Mouse (Mus musculus) MEL (cell line): ENCODE results near the gene Ildr1. TPM values are rescaled to one million over a fixed set of nuclear protein-coding genes. Genes with fewer than 3 reads are reported as not detected.

Source experiments
- DNase-seq: peaks from one replicate; pipeline ENCODE4 v3.0.0; 2011; ENCODE audit warnings: low read depth, low spot score
- H3K27ac ChIP-seq: 2 replicates; pipeline ENCODE4 v1.5.1; 2012; ENCODE audit warnings: low read depth, mild to moderate bottlenecking, control low read depth, low read length, moderate library complexity; ENCODE audit not compliant: control insufficient read depth
- H3K27me3 ChIP-seq, 2 experiments: fragments of 150-350 bp in 1 of 2; sonication (generic) in 1 of 2; 2 replicates each; pipeline ENCODE4 v1.6.1; 2012; ENCODE audit warnings: low read length in 2 of 2, mild to moderate bottlenecking in 2 of 2, improper control_type of control experiment in 1 of 2, moderate library complexity in 1 of 2; ENCODE audit not compliant: insufficient read depth in 2 of 2, control insufficient read depth in 1 of 2
- H3K36me3 ChIP-seq, 2 experiments: 2 replicates each; pipeline ENCODE4 v1.6.1; 2012 to 2014; ENCODE audit warnings: low read length in 2 of 2, improper control_type of control experiment in 1 of 2, inconsistent platforms in 1 of 2, mild to moderate bottlenecking in 1 of 2; ENCODE audit not compliant: insufficient read depth in 2 of 2, control insufficient read depth in 1 of 2
- H3K4me1 ChIP-seq, 2 experiments: fragments of 150-350 bp in 1 of 2; sonication (generic) in 1 of 2; 2 replicates each; pipeline ENCODE4 v1.6.1; 2012; ENCODE audit warnings: low read length in 2 of 2, improper control_type of control experiment in 1 of 2, mild to moderate bottlenecking in 1 of 2; ENCODE audit not compliant: insufficient read depth in 2 of 2, control insufficient read depth in 1 of 2
- H3K4me3 ChIP-seq, 2 experiments: fragments of 150-350 bp in 1 of 2; sonication (generic) in 1 of 2; 2 replicates each; pipeline ENCODE4 v1.5.1; 2012; ENCODE audit warnings: low read depth in 2 of 2, low read length in 2 of 2, mild to moderate bottlenecking in 2 of 2, moderate library complexity in 2 of 2, control low read depth in 1 of 2, improper control_type of control experiment in 1 of 2; ENCODE audit not compliant: control insufficient read depth in 1 of 2, insufficient read depth in 1 of 2
- H3K79me2 ChIP-seq: 2 replicates; pipeline ENCODE4 v1.6.1; 2012; ENCODE audit warnings: mild to moderate bottlenecking, low read length, moderate library complexity; ENCODE audit not compliant: control insufficient read depth, poor library complexity, insufficient read depth
- H3K9ac ChIP-seq: 2 replicates; pipeline ENCODE4 v1.6.1; 2012; ENCODE audit warnings: low read depth, mild to moderate bottlenecking, control low read depth, low read length, moderate library complexity; ENCODE audit not compliant: control insufficient read depth, poor library complexity, severe bottlenecking
- H3K9me3 ChIP-seq: fragments of 150-350 bp; sonication (generic); replicated peaks from 2 replicates; pipeline ENCODE4 v1.6.1; 2012; ENCODE audit warnings: mild to moderate bottlenecking, low read length, improper control_type of control experiment, moderate library complexity; ENCODE audit not compliant: insufficient read depth
- BHLHE40 ChIP-seq: IDR thresholded peaks from 2 replicates; pipeline ENCODE4 v1.6.1; 2012; ENCODE audit warnings: low read depth, mild to moderate bottlenecking, inconsistent platforms, low read length, improper control_type of control experiment, borderline replicate concordance
- ELF1 ChIP-seq: IDR thresholded peaks from 2 replicates; pipeline ENCODE4 v1.6.1; 2014; ENCODE audit warnings: low read depth, mild to moderate bottlenecking, inconsistent platforms, low read length, improper control_type of control experiment, moderate library complexity
- ETS1 ChIP-seq: IDR thresholded peaks from 2 replicates; pipeline ENCODE4 v1.6.1; 2012; ENCODE audit warnings: low read depth, mild to moderate bottlenecking, inconsistent platforms, low read length, improper control_type of control experiment, moderate library complexity
- GATA1 ChIP-seq: IDR thresholded peaks from 2 replicates; pipeline ENCODE4 v1.6.1; 2011; ENCODE audit warnings: low read depth, low read length, improper control_type of control experiment
- MAFK ChIP-seq: IDR thresholded peaks from 2 replicates; pipeline ENCODE4 v1.6.1; 2011; ENCODE audit warnings: low read depth, mild to moderate bottlenecking, low read length, improper control_type of control experiment, borderline replicate concordance
- MAX ChIP-seq: IDR thresholded peaks from 2 replicates; pipeline ENCODE4 v1.6.1; 2011; ENCODE audit warnings: low read length, improper control_type of control experiment
- MEF2A ChIP-seq: IDR thresholded peaks from 2 replicates; pipeline ENCODE4 v1.6.1; 2014; ENCODE audit warnings: low read depth, mild to moderate bottlenecking, inconsistent platforms, low read length, improper control_type of control experiment; ENCODE audit not compliant: poor library complexity, insufficient replicate concordance, severe bottlenecking; ENCODE audit errors: extremely low read depth
- MYC ChIP-seq: IDR thresholded peaks from 2 replicates; pipeline ENCODE4 v1.6.1; 2011; ENCODE audit warnings: low read depth, mild to moderate bottlenecking, low read length, improper control_type of control experiment, moderate library complexity
- POLR2A ChIP-seq, 2 experiments: IDR thresholded peaks; 2 replicates each; pipeline ENCODE4 v1.6.1; 2011 to 2012; ENCODE audit warnings: low read length in 2 of 2, mild to moderate bottlenecking in 2 of 2, control low read depth in 1 of 2, improper control_type of control experiment in 1 of 2, low read depth in 1 of 2, moderate library complexity in 1 of 2; ENCODE audit not compliant: control insufficient read depth in 1 of 2, insufficient read depth in 1 of 2, poor library complexity in 1 of 2
- POLR2AphosphoS5 ChIP-seq: IDR thresholded peaks from 2 replicates; pipeline ENCODE4 v1.6.1; 2012; ENCODE audit warnings: low read depth, borderline replicate concordance, mild to moderate bottlenecking, inconsistent platforms, low read length, moderate library complexity, mixed read lengths
- RCOR1 ChIP-seq: IDR thresholded peaks from 2 replicates; pipeline ENCODE4 v1.6.1; 2012; ENCODE audit warnings: low read depth, mild to moderate bottlenecking, inconsistent platforms, low read length, improper control_type of control experiment
- SIN3A ChIP-seq: IDR thresholded peaks from 2 replicates; pipeline ENCODE4 v1.6.1; 2012; ENCODE audit warnings: low read length, improper control_type of control experiment, inconsistent platforms
- SMC3 ChIP-seq: IDR thresholded peaks from 2 replicates; pipeline ENCODE4 v1.6.1; 2011; ENCODE audit warnings: low read depth, low read length, improper control_type of control experiment
- TAL1 ChIP-seq: IDR thresholded peaks from 2 replicates; pipeline ENCODE4 v1.6.1; 2012; ENCODE audit warnings: mild to moderate bottlenecking, inconsistent platforms, low read length, moderate library complexity, mixed read lengths
- TBP ChIP-seq: IDR thresholded peaks from 2 replicates; pipeline ENCODE4 v1.8.0; 2011; ENCODE audit warnings: low read depth, low read length, improper control_type of control experiment
- TCF12 ChIP-seq: IDR thresholded peaks from 2 replicates; pipeline ENCODE4 v1.6.1; 2014; ENCODE audit warnings: low read depth, mild to moderate bottlenecking, inconsistent platforms, low read length, improper control_type of control experiment, moderate library complexity
- UBTF ChIP-seq: IDR thresholded peaks from 2 replicates; pipeline ENCODE4 v1.6.1; 2012; ENCODE audit warnings: low read depth, mild to moderate bottlenecking, inconsistent platforms, low read length, improper control_type of control experiment, moderate library complexity, borderline replicate concordance; ENCODE audit not compliant: insufficient read depth
- ZC3H11A ChIP-seq: IDR thresholded peaks from 2 replicates; pipeline ENCODE4 v1.6.1; 2012; ENCODE audit warnings: low read depth, mild to moderate bottlenecking, inconsistent platforms, low read length, improper control_type of control experiment
- ZKSCAN1 ChIP-seq: IDR thresholded peaks from 2 replicates; pipeline ENCODE4 v1.6.1; 2012; ENCODE audit warnings: low read depth, mild to moderate bottlenecking, inconsistent platforms, low read length, improper control_type of control experiment, moderate library complexity
- polyA plus RNA-seq, 2 experiments: library from polyadenylated mRNA; stranded (reverse) in 1 of 2; unstranded in 1 of 2; fragments of >175 nt in 1 of 2; fragments of >200 nt in 1 of 2; gene quantifications; 2 replicates each; pipeline versions ENCODE4 v1.2.1 to v1.2.4; 2012; ENCODE audit warnings: low replicate concordance in 2 of 2, low read depth in 1 of 2; ENCODE audit not compliant: insufficient read length in 2 of 2, insufficient read depth in 1 of 2, missing spikeins in 1 of 2
- total RNA-seq: library from RNA; depleted of rRNA; stranded (reverse); fragments of 300-350 nt; gene quantifications from 2 replicates; pipeline ENCODE4 v1.2.3, GENCODE M21; 2012

Gene Ildr1
- total and polyA plus RNA-seq, 3 experiments, result not detected

DNA sequence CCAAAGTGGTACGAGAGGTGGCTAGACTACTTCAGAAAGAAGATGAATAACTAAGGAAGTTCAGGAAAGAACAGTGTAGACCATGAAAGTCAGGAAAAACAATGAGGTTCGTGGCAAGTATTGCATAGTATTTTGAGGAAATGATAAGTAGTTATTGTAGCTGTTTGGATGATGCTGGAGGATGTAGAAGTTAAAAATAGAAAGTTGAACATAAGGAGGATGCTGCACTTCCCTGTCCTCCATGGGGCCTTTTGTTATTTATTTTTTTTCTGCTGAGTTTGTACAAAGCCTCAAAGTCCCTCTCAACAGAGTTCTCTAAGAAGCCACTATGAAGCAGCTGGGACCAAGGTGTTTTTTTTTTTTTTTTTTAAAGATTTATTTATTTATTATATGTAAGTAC, 54.0 kb downstream of the Ildr1 start:
- H3K27ac ChIP-seq, result no peak overlapping the region
- no peak for TF ChIP-seq TBP
- TF ChIP-seq ETS1, result no peak
- TF ChIP-seq ZKSCAN1, result no peak
- TF ChIP-seq MYC, result no peak
- no peak for TF ChIP-seq POLR2AphosphoS5
- TF ChIP-seq MEF2A, result no peak
- TF ChIP-seq TAL1, result no peak
- no peak for TF ChIP-seq SMC3
- no peak for TF ChIP-seq UBTF
- TF ChIP-seq TCF12, result no peak
- TF ChIP-seq MAX, result no peak
- TF ChIP-seq ELF1, result no peak
- no peak for TF ChIP-seq GATA1
- no peak for TF ChIP-seq POLR2A (IDR thresholded peaks at IDR 0.05; ENCODE audit: control insufficient read depth in 1 of 2, insufficient read depth in 1 of 2, low read depth in 1 of 2, low read length in 2 of 2, poor library complexity in 1 of 2)
- no peak for TF ChIP-seq ZC3H11A
- no peak for TF ChIP-seq SIN3A
- no peaks in the 10 kb centered on the region for H3K4me1 ChIP-seq
- no peak for DNase-seq
- H3K9ac ChIP-seq, result no peak overlapping the region
- no peaks in the 10 kb centered on the region for H3K79me2 ChIP-seq
- H3K36me3 ChIP-seq, result no peaks in the 10 kb centered on the region
- H3K9me3 ChIP-seq, result no peaks in the 10 kb centered on the region
- H3K4me3 ChIP-seq, result no peak overlapping the region
- peaks cover 0 to 2% of the 10 kb centered on the region in 2 experiments; a peak in 2 of 4 replicates for H3K27me3 ChIP-seq

DNA sequence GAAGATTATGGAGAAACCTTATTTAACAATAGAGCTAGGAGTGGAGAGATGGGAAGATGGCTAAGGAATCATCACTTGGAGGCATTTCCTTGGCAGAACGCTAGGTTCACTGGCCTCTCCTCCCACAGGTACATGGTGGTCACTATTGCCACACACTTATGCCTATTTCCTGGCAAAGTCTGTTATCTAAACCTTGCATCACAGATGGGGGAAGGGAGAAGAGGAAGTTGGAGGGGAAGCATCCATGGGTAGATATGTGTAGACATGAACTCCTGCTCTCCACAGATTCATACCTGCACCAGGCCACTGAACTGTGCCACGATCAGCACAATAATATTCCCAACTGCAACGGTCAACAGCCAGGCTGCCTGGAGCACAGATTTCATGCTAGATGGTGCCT, 58.2 kb downstream of the Ildr1 start:
- peaks cover 0 to 2% of the 10 kb centered on the region in 2 experiments; a peak in 1 of 4 replicates for H3K27me3 ChIP-seq
- H3K9ac ChIP-seq, result no peak overlapping the region
- TF ChIP-seq RCOR1 (no peak), GATA1 (0 out of 2 replicates have a peak, but pooled peaks have one; percentile 9), BHLHE40 (no peak), MAFK (no peak)
- H3K36me3 ChIP-seq, result no peaks in the 10 kb centered on the region
- H3K9me3 ChIP-seq, result no peaks in the 10 kb centered on the region
- H3K4me1 ChIP-seq, result no peaks in the 10 kb centered on the region
- DNase-seq, result no peak
- H3K4me3 ChIP-seq, result no peak overlapping the region
- H3K27ac ChIP-seq, result no peak overlapping the region
- H3K79me2 ChIP-seq, result no peaks in the 10 kb centered on the region
